Mouse (Mus musculus) liver, adult 2 months (tissue): ENCODE measurements around the gene Nbea.

ENCODE experiments used
- CTCF ChIP-seq: fragments of 200-500 bp; IDR thresholded peaks from 2 replicates; pipeline ENCODE4 v1.5.1; 2011; ENCODE audit warnings: low read depth, low read length, control low read depth
- POLR2A ChIP-seq: fragments of 200-500 bp; IDR thresholded peaks from 2 replicates; pipeline ENCODE4 v1.6.1; 2011; ENCODE audit warnings: low read length, control low read depth; ENCODE audit not compliant: insufficient read depth; ENCODE audit errors: extremely low read depth

GRCm38 (mm10) chr3:55752558-55752957 lies 430.9 kb downstream of the Nbea start:
- TF ChIP-seq CTCF (no peak), POLR2A (no peak)
